Mouse (Mus musculus): ENCODE data around the gene Catsperz. TPM values are rescaled to one million over a fixed set of nuclear protein-coding genes. Genes with fewer than 3 reads are reported as not detected.
A peak's percentile ranks its signal among the peaks of the same experiment; 100 is the strongest.

Catsperz gene
- polyA plus RNA-seq, 1 experiment from 2014 or later = 1.4 TPM

DNA sequence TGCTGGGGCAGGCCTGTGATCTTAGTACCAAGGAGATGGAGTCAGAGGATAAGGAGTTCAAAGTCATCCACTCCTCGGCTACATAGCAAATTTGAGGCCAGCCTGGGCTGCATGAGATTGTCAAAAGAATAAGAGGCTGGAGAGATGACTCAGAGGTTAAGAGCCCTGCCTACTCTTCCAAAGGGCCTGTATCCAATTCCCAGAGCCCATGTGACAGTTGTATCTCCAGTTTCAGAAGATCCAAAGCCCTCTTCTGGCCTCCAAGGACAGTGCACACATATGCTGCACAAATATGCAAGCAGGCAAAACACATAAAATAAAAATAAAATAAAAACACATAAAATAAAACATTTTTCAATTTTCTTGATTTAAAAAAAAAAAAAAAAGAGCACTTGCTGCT, 50.9 kb downstream of the Catsperz start:
- Histone ChIP-seq H3K27me3 (replicated peaks; ENCODE audit: control insufficient read depth, insufficient read depth, low read length) (no peaks in the 10 kb centered on the region), H3K27ac (ENCODE audit: low read length) (no peak overlapping the region), H3K4me2 (ENCODE audit: low read depth, low read length) (no peak overlapping the region), H3K4me3 (ENCODE audit: low read length) (no peak overlapping the region), H3K9ac (ENCODE audit: low read depth, low read length) (no peak overlapping the region), H3K4me1 (ENCODE audit: control insufficient read depth, insufficient read depth, low read length) (no peaks in the 10 kb centered on the region), H3K36me3 (ENCODE audit: control insufficient read depth, insufficient read depth, low read length) (no peaks in the 10 kb centered on the region), H3K9me3 (ENCODE audit: control insufficient read depth, low read length) (no peaks in the 10 kb centered on the region)
- ATAC-seq = no peak
- WGBS = 62% methylated on average over 1 of the region's 1 CpGs

DNA sequence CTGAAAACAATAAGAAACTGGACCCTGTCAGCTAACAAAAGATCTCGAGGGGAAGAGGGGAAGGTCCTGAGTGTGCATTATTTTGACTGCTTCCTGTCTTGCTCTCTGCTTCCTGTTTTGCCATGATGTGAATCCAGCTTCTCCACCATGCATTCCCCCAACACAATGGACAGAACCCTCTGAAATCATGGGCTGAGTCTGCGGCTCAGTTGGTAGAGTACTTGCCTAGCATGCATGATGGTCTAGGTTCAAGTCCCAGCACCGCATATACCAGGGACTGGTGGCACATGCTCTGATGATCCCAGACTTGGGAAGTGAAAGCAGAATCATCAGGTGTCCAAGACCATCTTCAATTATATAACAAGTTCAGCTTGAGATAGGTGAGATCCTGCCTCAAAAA, 52.5 kb downstream of the Catsperz start:
- no peaks in the 10 kb centered on the region for H3K27me3 ChIP-seq (replicated peaks; ENCODE audit: control insufficient read depth, insufficient read depth, low read length)
- no peak overlapping the region for H3K4me2 ChIP-seq (ENCODE audit: low read depth, low read length)
- no peaks in the 10 kb centered on the region for H3K36me3 ChIP-seq (ENCODE audit: control insufficient read depth, insufficient read depth, low read length)
- WGBS = 69% methylated on average over 3 of the region's 3 CpGs
- no peaks in the 10 kb centered on the region for H3K9me3 ChIP-seq (ENCODE audit: control insufficient read depth, low read length)
- ATAC-seq = no peak
- no peak overlapping the region for H3K4me3 ChIP-seq (ENCODE audit: low read length)
- no peak overlapping the region for H3K9ac ChIP-seq (ENCODE audit: low read depth, low read length)
- no peaks in the 10 kb centered on the region for H3K4me1 ChIP-seq (ENCODE audit: control insufficient read depth, insufficient read depth, low read length)
- no peak overlapping the region for H3K27ac ChIP-seq (ENCODE audit: low read length)

Small RNAs within 50 kb of the gene (microRNA-seq; reads per million reads assigned to microRNA genes)
- 3.6 reads per million, percentile 10 among the genes with 10 or more reads in this experiment for gene Mir6990

Other genes starting within 250 kb of the Catsperz start
- gene Rps6ka4, start 84.7 kb downstream of the Catsperz start, polyA plus RNA-seq (2015; fragmentation: Nextera tagmentation; extraction: Ambion mirVana) = 20.5 and 20.7 TPM in 2 replicates
- 1.1 and 1.3 TPM in 2 replicates for gene Ccdc88b, start 67.2 kb downstream of the Catsperz start, polyA plus RNA-seq (2015; fragmentation: Nextera tagmentation; extraction: Ambion mirVana)
- 97.6 and 111 TPM in 2 replicates for gene Trmt112, start 15.7 kb downstream of the Catsperz start, polyA plus RNA-seq (2015; fragmentation: Nextera tagmentation; extraction: Ambion mirVana)
- gene Prdx5, start 15.3 kb downstream of the Catsperz start, polyA plus RNA-seq (2015; fragmentation: Nextera tagmentation; extraction: Ambion mirVana) = 234 and 241 TPM in 2 replicates
- gene Esrra, start 3.6 kb downstream of the Catsperz start, polyA plus RNA-seq (2015; fragmentation: Nextera tagmentation; extraction: Ambion mirVana) = 41.7 and 47.7 TPM in 2 replicates
- 0.45 and 0.48 TPM in 2 replicates for gene Kcnk4, start 9.1 kb upstream of the Catsperz start, polyA plus RNA-seq (2015; fragmentation: Nextera tagmentation; extraction: Ambion mirVana)
- gene Bad, start 16.5 kb upstream of the Catsperz start, polyA plus RNA-seq (2015; fragmentation: Nextera tagmentation; extraction: Ambion mirVana) = 77.7 and 80.5 TPM in 2 replicates
- gene Gpr137, start 17.1 kb upstream of the Catsperz start, polyA plus RNA-seq (2015; fragmentation: Nextera tagmentation; extraction: Ambion mirVana) = 20.6 and 21.1 TPM in 2 replicates
- gene Ppp1r14b, start 49.6 kb upstream of the Catsperz start, polyA plus RNA-seq (2015; fragmentation: Nextera tagmentation; extraction: Ambion mirVana) = 57.9 and 58.2 TPM in 2 replicates
- 198 and 222 TPM in 2 replicates for gene Plcb3, start 51.1 kb upstream of the Catsperz start, polyA plus RNA-seq (2015; fragmentation: Nextera tagmentation; extraction: Ambion mirVana)
- gene Fkbp2, start 55.1 kb upstream of the Catsperz start, polyA plus RNA-seq (2015; fragmentation: Nextera tagmentation; extraction: Ambion mirVana) = 176 and 195 TPM in 2 replicates
- 18.3 and 21.5 TPM in 2 replicates for gene Vegfb, start 62.3 kb upstream of the Catsperz start, polyA plus RNA-seq (2015; fragmentation: Nextera tagmentation; extraction: Ambion mirVana)
- gene Dnajc4, start 67.2 kb upstream of the Catsperz start, polyA plus RNA-seq (2015; fragmentation: Nextera tagmentation; extraction: Ambion mirVana) = 26.9 and 29.5 TPM in 2 replicates
- gene Nudt22, start 70.7 kb upstream of the Catsperz start, polyA plus RNA-seq (2015; fragmentation: Nextera tagmentation; extraction: Ambion mirVana) = 33.0 and 40.2 TPM in 2 replicates
- gene Trpt1, start 70.8 kb upstream of the Catsperz start, polyA plus RNA-seq (2015; fragmentation: Nextera tagmentation; extraction: Ambion mirVana) = 8.9 and 9.5 TPM in 2 replicates
- gene Fermt3, start 94.1 kb upstream of the Catsperz start, polyA plus RNA-seq (2015; fragmentation: Nextera tagmentation; extraction: Ambion mirVana) = 13.0 and 14.4 TPM in 2 replicates
- gene Stip1, start 114.6 kb upstream of the Catsperz start, polyA plus RNA-seq (2015; fragmentation: Nextera tagmentation; extraction: Ambion mirVana) = 194 and 208 TPM in 2 replicates
- 11.6 and 13.1 TPM in 2 replicates for gene Macrod1, start 131.4 kb upstream of the Catsperz start, polyA plus RNA-seq (2015; fragmentation: Nextera tagmentation; extraction: Ambion mirVana)
- 1.6 and 1.9 TPM in 2 replicates for gene Flrt1, start 180.3 kb upstream of the Catsperz start, polyA plus RNA-seq (2015; fragmentation: Nextera tagmentation; extraction: Ambion mirVana)

Measured in intestine, embryonic 16.5 days (tissue).